Mouse (Mus musculus) thymus, adult 2 months (tissue): ENCODE measurements around the gene Fam160a1.

Source experiments
- CTCF ChIP-seq: fragments of 200-500 bp; IDR thresholded peaks from 2 replicates; pipeline ENCODE4 v1.5.1; 2012; ENCODE audit warnings: mild to moderate bottlenecking, control low read depth, low read length, moderate library complexity, borderline replicate concordance; ENCODE audit not compliant: control insufficient read depth, poor library complexity, insufficient read depth; ENCODE audit errors: extremely low read depth
- POLR2A ChIP-seq: fragments of 200-500 bp; IDR thresholded peaks from 2 replicates; pipeline ENCODE4 v1.6.1; 2012; ENCODE audit warnings: mild to moderate bottlenecking, low read length, control low read depth, moderate library complexity; ENCODE audit not compliant: control insufficient read depth, poor library complexity, insufficient read depth; ENCODE audit errors: extremely low read depth

DNA sequence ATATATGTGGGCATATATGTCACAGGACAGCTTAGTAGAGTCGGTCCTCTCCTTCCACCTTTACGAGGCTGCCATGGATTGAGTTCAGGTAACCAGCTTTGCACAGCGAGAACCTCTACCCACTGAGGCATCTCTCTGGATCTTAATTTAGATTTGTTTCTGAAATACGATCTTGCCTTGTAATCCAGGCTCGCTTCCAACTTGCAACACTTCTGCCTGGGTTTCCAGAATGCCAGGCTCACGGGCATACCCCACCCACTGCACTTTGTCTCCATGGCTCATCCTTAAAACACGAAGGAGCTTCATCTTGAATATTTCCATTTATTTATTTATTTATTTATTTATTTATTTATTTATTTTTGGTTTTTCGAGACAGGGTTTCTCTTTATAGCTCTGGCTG is 131.8 kb downstream of the Fam160a1 start:
- TF ChIP-seq CTCF (no peak), POLR2A (no peak)
